Mouse (Mus musculus) right cerebral cortex, postnatal 25 days (tissue): ENCODE results near the gene Trio.

ENCODE experiments used
- DNase-seq: peaks from one replicate; pipeline ENCODE4 v3.0.0; 2022

The Trio gene

GRCm38 (mm10) chr15:27790699-27791098 lies 234.9 kb downstream of the Trio start:
- no peak for DNase-seq

GRCm38 (mm10) chr15:27789325-27789724 lies 236.3 kb downstream of the Trio start:
- DNase-seq: no peak

GRCm38 (mm10) chr15:27788122-27788759 lies 237.4 kb downstream of the Trio start:
- no peak for DNase-seq

- no peak for DNase-seq
Observed at GRCm38 (mm10) chr15:27787151-27787550, 238.5 kb downstream of the Trio start.

- DNase-seq: no peak
Observed at GRCm38 (mm10) chr15:27786418-27786817, 239.2 kb downstream of the Trio start.

GRCm38 (mm10) chr15:27785280-27786001 lies 240.2 kb downstream of the Trio start:
- no peak for DNase-seq

GRCm38 (mm10) chr15:27784126-27784563 lies 241.5 kb downstream of the Trio start:
- no peak for DNase-seq

GRCm38 (mm10) chr15:27783541-27784125 lies 242.0 kb downstream of the Trio start:
- DNase-seq: no peak

GRCm38 (mm10) chr15:27783092-27783491 lies 242.6 kb downstream of the Trio start:
- DNase-seq: no peak

GRCm38 (mm10) chr15:27782383-27783036 lies 243.1 kb downstream of the Trio start:
- no peak for DNase-seq

GRCm38 (mm10) chr15:27779827-27780226 lies 245.8 kb downstream of the Trio start:
- DNase-seq: peak; percentile 22

- peak; percentile 22 for DNase-seq
Observed at GRCm38 (mm10) chr15:27779398-27779797, 246.2 kb downstream of the Trio start.

GRCm38 (mm10) chr15:27778256-27778655 lies 247.4 kb downstream of the Trio start:
- DNase-seq: peak; percentile 12

GRCm38 (mm10) chr15:27777455-27778190 lies 248.0 kb downstream of the Trio start:
- DNase-seq: peak; percentile 4

- DNase-seq: no peak
Observed at GRCm38 (mm10) chr15:27774481-27774880, 251.2 kb downstream of the Trio start.

GRCm38 (mm10) chr15:27772125-27772627 lies 253.5 kb downstream of the Trio start:
- DNase-seq: no peak

GRCm38 (mm10) chr15:27771581-27771980 lies 254.1 kb downstream of the Trio start:
- DNase-seq: no peak

- DNase-seq: no peak
Observed at GRCm38 (mm10) chr15:27770513-27771196, 255.0 kb downstream of the Trio start.

GRCm38 (mm10) chr15:27761416-27761815 lies 264.2 kb downstream of the Trio start:
- no peak for DNase-seq

- no peak for DNase-seq
Observed at GRCm38 (mm10) chr15:27760655-27761054, 265.0 kb downstream of the Trio start.

- DNase-seq: no peak
Observed at GRCm38 (mm10) chr15:27759890-27760289, 265.8 kb downstream of the Trio start.

- no peak for DNase-seq
Observed at GRCm38 (mm10) chr15:27758680-27759079, 267.0 kb downstream of the Trio start.
